Mouse (Mus musculus) right cerebral cortex, postnatal 10 days (tissue): ENCODE results near the gene Mcur1.
A peak's percentile ranks its signal among the peaks of the same experiment; 100 is the strongest.

ENCODE experiments used
- DNase-seq, 2 experiments: peaks; one replicate each; pipeline ENCODE4 v3.0.0; 2021; ENCODE audit warnings: low spot score in 2 of 2

Mcur1 gene

DNA sequence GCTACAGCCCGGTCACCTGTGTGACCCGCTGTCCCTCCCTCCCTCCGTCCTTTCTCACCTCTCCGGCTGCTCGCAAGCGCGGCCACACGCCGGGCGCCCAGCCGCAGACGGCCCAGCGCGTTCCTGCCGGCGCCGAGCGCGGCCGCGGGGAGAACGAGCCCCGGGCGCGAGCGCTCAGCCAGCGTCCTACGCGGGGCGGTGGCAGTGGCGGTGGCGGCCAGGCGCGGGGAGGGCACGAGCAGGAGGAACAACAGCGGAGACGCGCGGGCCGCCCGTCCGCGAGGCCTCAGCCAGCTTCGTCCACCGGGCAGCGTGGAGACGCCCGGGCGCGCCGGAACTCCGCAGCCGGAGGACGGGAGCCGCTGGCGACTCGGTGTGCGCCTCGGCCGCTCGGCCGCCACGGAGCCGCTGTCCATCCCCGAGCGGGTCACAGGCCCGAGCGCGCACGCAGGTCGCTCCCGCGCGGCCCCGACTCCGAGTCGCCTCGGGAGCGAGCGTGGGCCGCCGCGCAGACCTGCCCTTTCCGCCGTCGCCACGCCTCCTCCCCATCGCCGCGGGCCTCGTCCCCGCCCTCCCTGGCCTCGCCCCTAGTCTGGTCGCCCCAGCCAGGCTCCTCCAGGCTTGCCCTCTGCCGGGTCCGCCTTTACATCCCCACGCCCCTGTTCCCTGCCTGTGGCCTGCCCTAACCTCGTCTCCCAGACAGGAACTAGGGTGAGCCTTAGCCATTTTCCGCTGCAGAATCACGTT, at the start of gene Mcur1:
Mcur1 (minus strand) TSS at position 481 of the 747 bp plus-strand sequence.
- DNase-seq, result peak; percentile 90 to 91

DNA sequence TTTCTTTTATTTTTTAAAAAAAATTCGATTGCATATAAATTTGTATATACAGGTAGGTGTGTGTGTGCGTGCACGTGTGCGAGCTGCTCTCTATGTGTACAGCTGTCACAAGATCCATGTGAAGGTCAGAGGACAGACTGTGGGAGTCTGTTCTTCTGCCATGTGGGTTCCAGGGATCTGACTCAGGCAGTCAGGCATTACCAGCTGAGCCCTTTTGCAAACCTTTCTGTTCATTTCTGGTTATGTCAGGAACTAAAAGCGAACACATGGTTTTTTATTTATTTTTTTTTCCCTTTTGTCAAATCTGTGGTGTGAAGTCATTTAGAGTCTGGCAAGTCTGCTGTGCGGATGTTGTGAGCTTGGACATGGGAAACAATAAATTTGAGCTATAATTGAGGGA, 48.9 kb upstream of the Mcur1 start:
- DNase-seq, result no peak

DNA sequence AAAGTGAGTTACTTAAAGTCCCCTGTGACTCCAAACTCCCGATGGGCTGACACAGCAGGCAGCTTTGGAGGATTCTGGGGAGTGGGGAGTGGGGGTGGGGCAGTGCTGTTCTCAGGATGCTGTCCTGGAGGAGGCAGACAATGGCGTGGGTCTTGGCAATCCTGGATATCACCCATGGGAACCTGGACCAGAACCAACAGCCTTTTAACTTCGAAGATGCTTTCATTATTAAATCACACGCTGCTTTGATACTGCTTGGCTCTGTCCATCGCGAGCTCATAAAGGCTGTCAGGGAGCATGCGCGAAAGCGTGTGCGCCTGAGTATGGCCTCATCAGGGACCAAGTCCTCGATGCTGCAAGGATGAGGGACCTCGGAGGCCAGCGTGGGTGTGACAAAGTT, 43.1 kb upstream of the Mcur1 start:
- no peak for DNase-seq

DNA sequence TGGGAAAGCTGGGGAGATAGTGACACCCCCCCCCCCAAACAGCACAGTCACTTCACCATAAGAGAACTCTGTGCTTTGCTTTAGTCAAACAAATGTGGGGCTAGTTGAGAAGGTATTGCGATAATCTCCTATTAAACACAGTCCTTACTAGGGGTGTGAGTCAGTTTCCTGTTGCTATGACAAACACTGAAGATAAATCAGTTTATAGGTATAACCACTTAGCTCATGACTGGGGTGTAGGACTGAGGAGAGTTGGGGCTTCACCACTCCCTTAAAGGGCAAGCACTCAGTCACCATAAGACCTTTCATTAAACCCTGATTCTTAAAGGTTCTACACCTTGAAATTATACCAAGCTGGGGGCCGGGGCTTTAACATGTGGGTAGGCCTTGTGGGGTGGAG, 42.4 kb upstream of the Mcur1 start:
- DNase-seq, result no peak

DNA sequence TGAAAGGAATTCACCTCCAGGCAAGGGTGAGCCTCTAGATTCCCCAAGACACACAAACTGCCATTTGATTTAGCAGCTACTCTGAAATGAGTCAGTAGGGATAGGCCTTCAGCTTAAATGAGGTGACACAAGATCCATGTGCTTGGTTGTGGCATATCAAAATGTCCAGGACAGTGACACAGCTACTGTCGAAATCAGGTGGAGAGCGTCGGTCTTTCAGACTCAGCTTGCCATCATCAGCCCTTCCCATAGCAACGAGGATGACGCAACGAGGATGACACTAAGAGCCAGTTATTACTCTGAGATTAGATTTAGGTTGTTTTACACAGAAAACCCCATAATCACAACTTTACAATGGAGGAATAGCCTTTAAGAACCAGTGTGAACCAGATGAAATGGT, 41.0 kb upstream of the Mcur1 start:
- no peak for DNase-seq

DNA sequence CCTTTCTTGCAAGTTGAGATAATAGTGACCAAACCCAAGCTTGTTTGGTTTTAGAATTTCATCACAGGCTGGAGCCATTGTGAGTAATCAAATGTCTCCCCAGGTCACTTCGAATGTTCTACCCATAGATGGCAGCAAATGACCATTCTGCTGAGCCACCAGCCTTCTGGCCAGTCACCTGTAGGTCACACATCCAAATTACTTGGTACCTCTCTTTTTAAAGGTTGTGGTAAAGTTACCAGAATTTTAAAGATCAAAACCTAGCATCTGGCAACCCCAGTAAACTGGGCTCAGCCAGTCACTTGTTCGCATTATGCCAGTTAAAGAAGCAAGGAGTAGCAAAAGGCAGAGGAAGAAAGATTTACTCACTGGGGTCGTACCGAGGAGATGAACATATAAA, 35.9 kb upstream of the Mcur1 start:
- peak in 1 of 2 experiments; percentile 58 for DNase-seq

DNA sequence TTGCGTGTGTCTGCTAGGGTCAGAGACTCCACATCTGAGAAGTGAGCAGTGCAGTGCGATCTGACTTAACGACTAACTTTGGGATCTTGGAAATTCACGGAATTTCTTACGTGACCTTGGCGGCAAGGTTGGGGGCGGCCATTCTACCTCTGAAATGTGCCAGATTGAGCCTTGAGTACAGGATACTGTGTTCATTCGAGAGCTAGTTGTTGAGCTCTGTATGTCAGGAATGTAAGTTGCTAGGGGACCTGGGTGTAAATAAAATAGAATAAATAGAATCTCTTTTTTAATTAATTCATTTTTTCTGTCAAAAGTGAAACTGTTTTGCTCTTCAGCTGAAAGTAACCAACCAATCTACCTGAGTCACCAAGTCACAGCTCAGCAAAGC, 32.7 kb upstream of the Mcur1 start:
- DNase-seq, result no peak

DNA sequence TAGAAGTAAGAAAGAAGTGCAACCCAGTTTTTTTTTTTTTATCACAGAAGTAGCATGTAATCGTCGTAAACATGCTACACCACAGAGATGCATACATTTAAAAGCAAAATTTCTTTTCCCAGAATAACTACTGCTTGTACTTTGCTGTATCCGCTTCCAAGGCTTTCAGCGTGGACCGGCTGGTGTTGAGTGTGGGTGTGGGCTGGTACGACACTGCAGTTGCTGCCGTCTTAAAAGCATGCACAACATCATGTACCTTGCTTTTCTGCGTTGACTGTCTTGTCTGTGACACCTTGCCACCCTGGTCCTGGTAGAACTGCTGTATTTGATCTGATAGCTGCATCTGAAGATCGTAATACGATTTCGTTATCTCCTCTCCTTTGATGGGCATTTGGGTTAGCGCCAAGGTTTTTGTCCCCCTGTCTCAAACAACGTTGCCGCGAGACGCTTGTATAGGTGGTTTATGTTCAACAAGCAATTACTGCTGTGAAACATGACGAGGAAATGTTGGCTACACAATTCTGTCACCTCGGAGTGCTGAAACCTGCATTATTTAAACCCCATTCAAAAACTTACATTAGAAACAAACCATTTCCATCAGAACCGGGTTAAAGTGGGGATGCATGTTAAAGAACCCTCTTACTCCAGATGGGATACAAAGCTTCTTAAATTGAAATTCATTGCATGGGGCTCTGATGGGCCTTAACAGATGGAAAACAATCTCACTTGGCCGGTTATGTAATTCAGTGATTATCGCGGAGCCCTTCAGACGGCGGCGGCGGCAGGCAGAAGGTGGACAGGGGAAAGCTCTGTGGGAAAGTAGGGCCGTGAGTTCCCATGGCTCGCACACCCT, 32.1 kb upstream of the Mcur1 start:
- peak in 1 of 2 experiments; percentile 52 for DNase-seq

DNA sequence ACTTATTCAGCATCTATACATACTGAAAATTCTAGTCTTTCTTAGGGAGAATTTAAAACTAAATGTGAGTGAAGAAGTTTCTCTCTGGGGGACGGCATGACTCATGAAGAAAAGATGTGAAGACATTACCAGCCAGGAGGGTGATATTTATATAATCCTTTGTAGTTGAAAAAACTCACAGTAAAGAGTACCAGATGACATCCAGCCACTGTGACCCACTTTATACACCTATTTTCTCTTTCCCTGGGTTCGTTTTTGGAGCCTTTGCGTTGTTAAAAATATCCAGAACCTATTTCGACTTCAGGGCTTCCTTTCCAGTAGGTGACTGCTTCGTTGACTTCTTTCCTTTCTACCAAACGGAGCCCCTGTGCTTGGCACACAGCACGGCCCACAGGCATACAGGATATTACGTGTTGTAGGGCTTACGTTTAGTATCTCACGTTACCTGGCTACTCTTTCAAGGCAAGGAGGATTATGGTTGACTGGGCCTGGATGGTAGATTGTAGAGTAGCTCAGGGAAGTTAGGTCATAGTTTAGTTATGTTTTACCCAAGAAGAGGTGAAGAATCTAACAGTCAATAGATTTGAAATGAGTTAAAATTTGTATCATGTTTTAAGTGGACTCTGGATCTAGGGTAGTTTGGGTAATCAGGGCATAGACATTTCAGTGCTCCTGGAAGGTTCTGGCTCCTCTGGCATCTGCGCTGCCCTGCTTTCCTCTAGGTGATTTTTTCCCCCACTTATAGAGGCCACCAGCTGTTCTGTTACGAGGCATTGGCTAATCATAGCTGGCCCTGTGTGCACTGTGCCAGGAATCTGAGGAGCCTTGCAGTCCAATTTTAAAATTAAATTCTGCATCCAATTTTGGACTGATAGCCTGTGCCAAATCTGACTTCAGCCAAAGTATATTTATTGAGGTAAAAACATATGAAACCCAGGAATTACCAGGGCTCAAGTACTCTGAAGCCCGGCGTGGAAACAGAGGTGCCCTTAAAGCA, 28.2 kb upstream of the Mcur1 start:
- DNase-seq, result no peak

DNA sequence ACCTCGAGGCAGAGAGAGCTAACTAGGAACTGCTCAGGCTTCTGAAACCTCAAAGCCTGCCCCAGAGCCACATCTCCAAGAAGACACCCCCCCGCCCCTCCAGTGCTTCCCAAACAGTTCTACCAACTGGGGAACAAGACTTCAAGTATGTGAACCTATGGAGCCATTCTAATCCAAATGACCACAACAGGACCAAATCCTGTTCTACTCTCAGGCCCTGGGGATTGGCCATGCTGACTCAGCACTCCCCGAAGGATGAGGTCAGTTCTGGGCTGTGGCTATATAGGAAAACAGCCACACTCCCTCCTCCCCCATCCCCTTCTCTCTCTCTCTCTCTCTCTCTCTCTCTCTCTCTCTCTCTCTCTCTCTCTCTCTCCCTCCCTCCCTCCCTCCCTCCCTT, 27.0 kb upstream of the Mcur1 start:
- DNase-seq, result no peak

DNA sequence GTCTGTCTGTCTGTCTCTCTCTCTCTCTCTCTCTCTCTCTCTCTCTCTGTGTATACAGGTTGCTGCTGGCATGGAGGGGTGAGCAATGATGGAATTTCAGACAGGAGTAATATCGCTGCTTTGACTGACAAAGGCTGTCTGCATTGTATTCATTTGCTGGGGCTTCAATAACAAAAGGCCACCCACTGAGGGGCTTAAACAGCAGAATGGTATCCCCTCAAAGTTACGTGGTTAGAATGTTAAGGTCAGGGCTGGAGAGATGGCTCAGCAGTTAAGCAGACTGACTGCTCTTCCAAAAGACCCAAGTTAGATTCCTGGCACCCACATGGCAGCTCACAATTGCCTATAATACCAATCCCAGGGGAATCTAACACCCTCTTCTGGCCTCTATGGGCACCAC, 25.3 kb upstream of the Mcur1 start:
- no peak for DNase-seq

DNA sequence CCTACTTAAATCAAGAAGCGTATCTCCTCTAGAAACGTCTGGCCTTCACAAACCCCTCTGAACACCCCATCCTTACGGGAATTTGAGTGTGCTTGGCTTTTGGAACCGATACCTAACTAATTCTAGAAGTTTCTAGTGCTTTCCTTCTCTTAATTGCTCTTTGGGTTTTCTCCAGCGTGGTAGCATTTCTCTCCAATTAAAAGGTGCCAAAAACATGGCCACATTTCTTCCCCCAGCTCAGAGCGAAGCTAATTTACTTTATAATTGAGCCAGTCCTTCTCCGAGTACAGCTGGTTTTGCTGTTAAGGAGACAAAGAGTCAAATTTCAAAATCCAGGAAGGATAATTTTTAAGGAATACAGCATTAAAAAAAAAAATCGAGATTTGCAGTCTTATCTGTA, 23.5 kb upstream of the Mcur1 start:
- no peak for DNase-seq

DNA sequence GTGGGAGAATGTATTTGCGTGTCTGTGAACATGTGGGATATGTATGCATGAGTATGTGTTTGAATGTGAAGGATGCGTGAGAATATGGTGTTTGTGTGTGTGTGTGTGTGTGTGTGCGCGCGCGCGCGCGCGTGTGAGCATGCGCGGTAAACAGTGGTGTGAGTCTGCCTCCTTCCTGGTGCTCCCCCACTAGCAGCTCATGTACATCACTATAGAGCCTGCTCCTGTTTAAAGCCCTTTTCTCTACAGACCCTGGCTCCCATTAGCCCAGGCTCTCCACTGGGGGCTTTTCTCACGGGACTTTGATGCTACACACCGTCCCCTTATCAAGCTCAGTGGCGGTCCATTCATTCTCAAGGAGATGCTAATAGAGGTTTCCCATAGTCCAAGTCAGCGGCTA, 23.0 kb upstream of the Mcur1 start:
- DNase-seq, result no peak

DNA sequence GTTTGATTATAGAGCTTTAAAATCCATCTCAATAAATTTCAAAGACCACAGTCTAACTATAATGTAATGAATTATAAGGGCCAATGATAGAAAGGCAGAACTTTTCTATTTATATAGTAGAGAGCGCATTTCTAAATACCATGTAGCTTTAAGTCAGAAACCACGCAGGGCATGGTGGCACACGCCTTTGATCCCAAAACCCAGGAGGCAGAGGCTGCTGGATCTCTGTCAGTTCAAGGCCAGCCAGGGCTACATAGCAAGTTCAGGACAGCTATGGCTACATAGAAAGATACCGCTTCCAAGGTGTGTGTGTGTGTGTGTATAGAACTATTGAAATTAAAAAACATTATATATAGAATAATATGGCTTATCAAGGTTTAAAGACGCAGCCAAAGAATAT, 20.7 kb upstream of the Mcur1 start:
- DNase-seq, result peak in 1 of 2 experiments; percentile 12

DNA sequence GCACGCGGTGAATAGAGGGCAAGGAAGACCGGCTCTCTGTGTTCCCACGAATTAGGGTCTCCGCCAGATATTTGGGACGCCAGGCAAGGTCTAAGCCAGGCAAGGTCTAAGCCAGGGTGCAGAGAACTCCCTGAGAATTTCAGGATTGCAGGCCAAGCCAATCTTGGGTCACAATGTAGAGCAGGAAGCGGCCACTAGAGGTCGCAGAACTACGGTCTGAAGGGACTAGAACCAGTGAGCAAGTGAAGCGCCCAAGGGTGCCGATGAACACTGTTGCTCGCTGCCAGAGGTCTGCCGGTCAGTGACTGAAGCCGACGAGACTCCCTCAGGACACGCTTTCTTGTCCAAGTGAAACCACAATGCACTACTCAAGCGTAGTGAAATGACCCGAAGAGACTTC, 19.7 kb upstream of the Mcur1 start:
- DNase-seq, result peak; percentile 48 to 65

DNA sequence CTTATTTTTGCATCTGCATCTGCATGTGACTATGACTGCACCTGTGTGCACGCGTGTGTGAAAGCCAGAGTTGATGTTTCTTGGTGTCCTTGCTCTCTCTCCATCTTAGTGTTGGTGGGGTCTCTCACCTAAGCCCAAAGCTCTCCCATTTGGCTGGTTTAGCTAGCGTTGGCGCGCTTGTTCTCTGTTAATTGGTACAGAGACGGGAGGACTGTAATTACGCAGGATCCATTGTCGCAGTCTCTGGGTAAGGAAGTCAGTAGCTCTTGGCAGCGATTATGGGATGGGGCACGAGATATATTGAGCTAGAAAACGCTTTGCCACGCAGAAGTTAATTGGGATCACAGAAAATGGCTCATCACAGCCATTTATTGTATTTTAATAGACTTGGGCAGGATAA, 17.8 kb upstream of the Mcur1 start:
- DNase-seq, result no peak

DNA sequence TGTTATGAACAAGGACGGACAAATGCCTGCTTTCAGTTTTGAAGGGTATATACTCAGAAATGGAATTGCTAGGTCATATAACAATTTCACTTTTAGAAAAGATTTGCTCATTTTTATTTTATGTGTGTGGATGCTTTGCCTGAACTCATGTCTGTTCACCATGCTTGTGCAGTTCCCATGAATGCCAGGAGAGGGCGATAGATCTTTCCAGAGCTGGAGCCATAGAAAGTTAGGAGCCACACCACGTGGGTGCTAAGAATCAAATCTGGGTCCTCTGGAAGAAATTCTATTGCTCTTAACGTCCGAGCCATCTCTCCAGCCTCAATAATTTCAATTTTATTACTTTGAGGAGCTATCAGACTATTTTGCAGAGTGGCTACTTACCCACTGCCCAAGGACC, 17.3 kb upstream of the Mcur1 start:
- peak in 1 of 2 experiments; percentile 22 for DNase-seq

DNA sequence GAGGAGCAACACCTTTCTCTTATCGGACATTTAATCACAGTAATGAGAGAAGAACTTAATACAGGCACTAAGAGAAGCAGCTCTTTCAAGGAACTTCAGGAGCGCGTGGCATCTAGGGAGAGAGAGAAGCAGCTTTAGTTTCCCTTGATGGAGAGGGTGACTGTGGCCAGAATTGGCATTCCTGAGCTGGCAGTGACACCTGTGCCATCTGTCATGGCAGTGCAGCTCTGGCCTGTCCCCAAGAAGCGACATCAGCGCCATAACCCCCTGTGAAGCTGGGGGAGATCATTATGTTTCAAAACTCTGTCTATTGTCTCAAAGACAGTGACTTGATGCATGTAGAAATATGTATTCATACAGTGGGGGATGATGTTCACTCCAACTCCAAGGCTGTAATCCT, 15.4 kb upstream of the Mcur1 start:
- no peak for DNase-seq

DNA sequence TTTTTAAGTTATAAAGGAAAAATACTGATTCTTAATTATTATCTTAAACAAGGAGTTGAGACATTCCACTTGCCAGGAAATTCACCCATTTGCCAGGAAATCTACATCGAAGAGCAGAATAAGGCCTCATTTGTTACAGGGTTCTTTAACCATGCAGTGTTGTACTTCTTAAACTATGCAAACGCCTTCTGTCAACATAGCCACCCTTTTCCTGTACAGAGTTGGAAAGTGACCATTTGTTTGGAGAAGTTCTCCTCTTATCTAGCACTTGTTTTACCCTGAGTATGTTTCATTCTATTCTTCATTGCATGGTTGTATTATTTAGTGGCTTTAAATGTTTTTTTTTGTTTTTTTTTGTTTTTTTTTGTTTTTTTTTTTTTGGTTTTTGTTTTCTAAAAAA, 14.0 kb upstream of the Mcur1 start:
- DNase-seq, result no peak

DNA sequence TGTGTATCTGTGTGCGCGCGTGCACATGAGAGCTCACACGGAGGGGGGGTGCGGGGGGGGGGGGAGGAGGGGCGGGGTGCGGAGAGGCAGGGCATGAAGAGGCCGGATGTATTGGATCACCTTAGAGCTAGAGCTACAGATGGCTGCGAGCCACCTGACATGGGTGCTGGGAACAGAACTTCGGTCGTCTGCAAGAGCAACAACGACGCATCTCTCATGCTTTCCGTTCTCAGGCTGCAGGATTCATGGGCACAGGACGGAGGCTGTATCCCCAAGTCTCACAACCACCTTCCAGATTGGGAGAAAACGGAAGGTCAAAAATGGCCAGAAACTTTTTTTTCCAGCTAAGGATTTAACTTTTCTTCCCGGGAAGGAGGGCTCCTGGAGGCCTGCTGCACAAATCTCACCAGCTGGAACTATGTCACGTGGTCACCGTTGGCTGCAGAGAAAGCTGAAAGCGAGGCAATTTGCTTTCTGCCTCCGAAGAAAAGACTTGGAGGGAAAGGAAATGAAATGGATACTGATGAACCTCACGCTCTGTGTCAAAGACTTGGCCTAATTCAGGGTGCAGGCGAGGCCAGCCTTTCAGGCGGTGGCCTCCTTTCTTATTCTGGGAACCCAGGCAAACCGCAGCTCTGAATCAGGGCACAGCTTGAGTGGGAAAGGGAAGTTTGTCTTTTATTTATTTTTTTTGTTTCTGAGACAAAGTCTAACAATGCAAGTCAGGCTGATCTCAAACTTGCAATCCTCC, 7.3 kb upstream of the Mcur1 start:
- DNase-seq, result peak; percentile 63 to 74

DNA sequence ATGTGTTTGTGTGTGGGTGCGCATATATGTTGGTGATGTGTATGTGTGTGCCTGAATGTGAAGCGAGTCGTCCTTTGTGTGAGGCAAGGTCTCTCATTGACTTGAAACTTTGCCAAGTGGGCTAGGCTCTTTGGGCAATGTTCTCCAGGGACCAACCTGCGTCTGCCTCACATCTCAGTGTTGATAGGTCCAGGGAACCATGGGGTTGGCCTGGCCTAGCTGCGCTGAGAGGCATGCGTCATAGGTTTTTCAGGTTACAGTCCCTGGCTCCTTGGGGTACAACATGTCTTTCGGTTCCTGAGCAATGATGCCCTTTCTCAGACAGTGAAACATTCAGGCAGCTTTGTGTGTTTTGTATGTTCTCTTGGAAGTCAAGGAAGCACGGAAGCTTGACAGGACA, 6.2 kb upstream of the Mcur1 start:
- DNase-seq, result peak in 1 of 2 experiments; percentile 16
